Mouse (Mus musculus): ENCODE data around the gene Ccdc194.

DNA sequence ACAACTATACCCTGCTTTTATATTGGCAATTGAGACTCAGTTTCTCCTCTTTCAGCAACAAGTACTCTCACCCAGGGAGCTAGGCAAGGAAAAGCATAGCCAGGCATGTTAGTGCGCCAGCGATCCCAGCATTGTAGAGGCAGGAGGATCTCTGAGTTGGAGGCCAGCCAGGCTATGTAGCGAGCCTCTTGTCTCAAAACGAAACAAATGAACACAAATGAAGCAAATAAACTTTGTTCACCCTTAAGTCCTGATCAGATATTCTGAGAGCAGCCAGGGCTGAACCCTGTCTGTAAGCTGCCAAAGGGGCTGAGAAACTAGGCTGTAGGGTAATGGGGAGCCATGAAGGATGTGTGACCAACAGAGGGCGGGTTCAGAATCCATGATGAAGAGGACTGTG, 29.7 kb downstream of the Ccdc194 start:
- TF ChIP-seq GATA1 (IDR thresholded peaks at IDR 0.05; ENCODE audit: borderline replicate concordance, low read length) (no peak), FLI1 (IDR thresholded peaks at IDR 0.05; ENCODE audit: low read length) (no peak)

Data from megakaryocyte, embryonic 14.5 days (primary cell).